Mouse (Mus musculus) forebrain, embryonic 16.5 days (tissue): ENCODE measurements around the gene Kcnj15. TPM values are rescaled to one million over a fixed set of nuclear protein-coding genes. Genes with fewer than 3 reads are reported as not detected.

Experiments
- ATAC-seq: fragments of 200-750 bp; cut with Nextera tagmentation; 2 replicates; pipeline ENCODE4 v1.8.0; 2017; ENCODE audit warnings: mild to moderate bottlenecking, moderate library complexity
- H3K27ac ChIP-seq: fragments of 300-500 bp; sonication (generic); 2 replicates; pipeline ENCODE4 v1.5.1; 2014; ENCODE audit warnings: low read length, control low read depth
- H3K27me3 ChIP-seq: fragments of 300-500 bp; sonication (generic); replicated peaks from 2 replicates; pipeline ENCODE4 v1.6.1; 2014; ENCODE audit warnings: low read length; ENCODE audit not compliant: control insufficient read depth, insufficient read depth
- H3K36me3 ChIP-seq: fragments of 300-500 bp; sonication (generic); 2 replicates; pipeline ENCODE4 v1.6.1; 2014; ENCODE audit not compliant: control insufficient read depth, insufficient read depth
- H3K4me1 ChIP-seq: fragments of 300-500 bp; sonication (generic); replicated peaks from 2 replicates; pipeline ENCODE4 v1.6.1; 2014; ENCODE audit warnings: low read length; ENCODE audit not compliant: control insufficient read depth, insufficient read depth
- H3K4me2 ChIP-seq: fragments of 300-500 bp; sonication (generic); 2 replicates; pipeline ENCODE4 v1.6.1; 2014; ENCODE audit warnings: mild to moderate bottlenecking, low read length, control low read depth
- H3K4me3 ChIP-seq: fragments of 300-500 bp; sonication (generic); replicated peaks from 2 replicates; pipeline ENCODE4 v1.5.1; 2014; ENCODE audit warnings: mild to moderate bottlenecking, low read length, control low read depth
- H3K9ac ChIP-seq: fragments of 300-500 bp; sonication (generic); replicated peaks from 2 replicates; pipeline ENCODE4 v1.6.1; 2014; ENCODE audit warnings: low read depth, low read length, control low read depth
- H3K9me3 ChIP-seq: fragments of 300-500 bp; sonication (generic); 2 replicates; pipeline ENCODE4 v1.6.1; 2016; ENCODE audit warnings: low read length; ENCODE audit not compliant: control insufficient read depth
- WGBS: fragments of 180-500 bp; shearing (Covaris S2); extraction: QIAGEN DNeasy Blood & Tissue Kit; methylation state at CpG from one replicate; pipeline ENCODE4 v1.1.7; 2014; 5-methylcytosine and 5-hydroxymethylcytosine counted together
- polyA plus RNA-seq: library from polyadenylated mRNA; unstranded; fragments of >200 nt; fragmentation: Nextera tagmentation; extraction: Ambion mirVana; gene quantifications from 2 replicates; pipeline ENCODE4 v1.2.1, GENCODE M21; 2015

Kcnj15 gene
- polyA plus RNA-seq, 1 experiment from 2014 or later = not detected

DNA sequence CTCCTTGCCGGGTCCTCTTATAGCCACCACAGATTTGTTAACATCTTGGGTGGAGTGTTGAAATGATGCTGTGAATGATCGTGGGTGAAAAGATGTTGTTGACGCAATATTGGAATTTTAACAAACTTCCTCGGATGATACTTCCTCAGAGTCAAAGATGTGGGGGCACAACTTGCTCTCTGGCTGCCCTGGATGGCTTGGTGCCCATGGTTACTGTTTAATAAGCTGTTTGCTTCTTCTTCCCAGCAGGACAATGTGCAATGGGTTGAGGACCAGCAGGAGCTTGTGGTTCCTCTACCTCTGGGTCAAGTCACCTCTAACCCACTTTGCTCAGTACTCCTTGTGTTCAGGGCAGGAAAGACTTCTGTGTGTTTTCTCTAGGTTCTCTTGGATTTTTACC is 15.2 kb upstream of the Kcnj15 start:
- WGBS = 82% methylated on average over 4 of the region's 4 CpGs
- Histone ChIP-seq H3K9ac (no peak overlapping the region), H3K36me3 (no peaks in the 10 kb centered on the region), H3K4me1 (peaks cover 4% of the 10 kb centered on the region), H3K4me3 (no peak overlapping the region), H3K27me3 (no peaks in the 10 kb centered on the region), H3K27ac (no peak overlapping the region), H3K4me2 (no peak overlapping the region), H3K9me3 (no peaks in the 10 kb centered on the region)
- no peak for ATAC-seq

DNA sequence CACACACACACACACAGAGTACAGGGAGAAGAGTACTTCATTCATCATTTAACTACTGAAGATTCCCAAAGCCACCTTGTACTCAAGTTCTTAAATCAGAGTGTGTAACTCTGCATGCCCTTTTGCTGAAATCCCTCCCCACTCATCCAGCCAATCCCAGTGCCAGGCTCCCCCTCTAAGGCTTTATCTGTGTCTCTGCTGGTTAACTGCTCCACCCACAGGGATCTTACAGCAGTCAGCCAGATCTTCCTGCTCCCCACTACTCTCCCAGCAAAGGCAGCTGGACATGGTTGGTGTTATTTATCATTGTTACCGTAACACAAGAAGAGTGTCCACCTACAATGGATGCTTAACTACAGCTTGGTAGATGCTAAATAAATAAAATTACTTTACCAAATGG is 14.0 kb upstream of the Kcnj15 start:
- ATAC-seq = no peak
- no peaks in the 10 kb centered on the region for H3K36me3 ChIP-seq
- H3K9ac ChIP-seq = no peak overlapping the region
- H3K27ac ChIP-seq = no peak overlapping the region
- H3K9me3 ChIP-seq = no peaks in the 10 kb centered on the region
- peaks cover 4% of the 10 kb centered on the region for H3K4me1 ChIP-seq
- H3K4me2 ChIP-seq = no peak overlapping the region
- no peak overlapping the region for H3K4me3 ChIP-seq
- 94% methylated on average over 1 of the region's 1 CpGs for WGBS
- no peaks in the 10 kb centered on the region for H3K27me3 ChIP-seq

DNA sequence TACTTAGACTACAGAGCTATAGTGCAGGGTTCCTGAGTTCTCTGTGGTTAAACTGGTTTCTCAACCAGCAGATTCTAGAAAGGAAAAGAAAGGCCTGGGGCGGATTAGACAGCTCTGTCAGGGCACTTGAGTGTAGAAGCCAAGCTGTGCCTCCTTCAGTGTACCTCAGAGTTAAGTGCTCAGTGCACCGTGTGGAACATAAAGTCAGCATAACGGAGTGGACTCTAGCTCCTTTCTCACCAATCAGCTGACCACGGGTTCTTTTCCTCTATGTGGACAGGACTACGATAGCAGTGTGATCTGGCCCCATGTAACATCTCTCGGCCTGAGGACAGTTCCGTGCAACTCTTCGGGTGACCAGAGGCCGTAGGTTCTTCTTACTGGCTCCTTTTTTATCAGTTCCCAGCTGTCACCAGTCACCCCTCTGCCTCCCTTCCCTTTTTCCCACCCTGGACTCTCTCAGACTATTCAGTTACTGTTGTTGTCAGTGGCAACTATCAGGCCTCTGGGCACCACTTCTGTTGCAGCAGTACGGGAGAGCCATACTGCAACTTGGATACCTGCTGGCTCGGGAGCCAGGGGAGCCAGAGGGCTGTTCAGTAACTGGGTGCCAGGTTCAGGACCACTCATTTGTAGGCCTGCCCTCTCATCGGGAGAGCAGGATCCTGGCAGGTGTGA is 12.6 kb upstream of the Kcnj15 start:
- H3K36me3 ChIP-seq = no peaks in the 10 kb centered on the region
- 89% methylated on average over 12 of the region's 12 CpGs for WGBS
- no peak overlapping the region for H3K9ac ChIP-seq
- no peak overlapping the region for H3K4me2 ChIP-seq
- no peak overlapping the region for H3K4me3 ChIP-seq
- H3K27ac ChIP-seq = no peak overlapping the region
- H3K9me3 ChIP-seq = no peaks in the 10 kb centered on the region
- ATAC-seq = no peak
- H3K4me1 ChIP-seq = peaks cover 4% of the 10 kb centered on the region
- H3K27me3 ChIP-seq = no peaks in the 10 kb centered on the region

DNA sequence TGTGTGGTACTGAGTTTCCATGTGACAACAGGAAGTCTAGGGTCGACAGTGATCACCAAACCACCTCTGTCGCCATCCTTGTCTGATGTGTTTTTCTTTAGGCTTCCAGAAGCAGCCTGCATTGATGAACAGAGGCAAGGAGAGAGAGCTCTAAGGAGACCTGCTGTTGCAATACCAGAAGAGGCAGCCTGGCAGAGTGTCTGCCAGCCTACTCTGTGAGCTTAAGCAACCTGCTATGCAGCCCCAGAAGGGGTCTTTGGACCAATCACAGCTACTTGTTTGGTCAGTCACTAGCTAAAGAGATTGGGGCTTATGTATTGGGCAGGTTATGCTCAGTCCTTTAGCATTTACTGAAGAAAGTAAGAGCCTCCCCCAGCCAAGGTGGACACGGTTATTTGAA is 11.9 kb upstream of the Kcnj15 start:
- Histone ChIP-seq H3K36me3 (no peaks in the 10 kb centered on the region), H3K9me3 (no peaks in the 10 kb centered on the region), H3K4me1 (peaks cover 4% of the 10 kb centered on the region), H3K4me2 (no peak overlapping the region), H3K9ac (no peak overlapping the region), H3K4me3 (no peak overlapping the region), H3K27me3 (no peaks in the 10 kb centered on the region), H3K27ac (no peak overlapping the region)
- 79% methylated on average over 3 of the region's 3 CpGs for WGBS
- no peak for ATAC-seq

DNA sequence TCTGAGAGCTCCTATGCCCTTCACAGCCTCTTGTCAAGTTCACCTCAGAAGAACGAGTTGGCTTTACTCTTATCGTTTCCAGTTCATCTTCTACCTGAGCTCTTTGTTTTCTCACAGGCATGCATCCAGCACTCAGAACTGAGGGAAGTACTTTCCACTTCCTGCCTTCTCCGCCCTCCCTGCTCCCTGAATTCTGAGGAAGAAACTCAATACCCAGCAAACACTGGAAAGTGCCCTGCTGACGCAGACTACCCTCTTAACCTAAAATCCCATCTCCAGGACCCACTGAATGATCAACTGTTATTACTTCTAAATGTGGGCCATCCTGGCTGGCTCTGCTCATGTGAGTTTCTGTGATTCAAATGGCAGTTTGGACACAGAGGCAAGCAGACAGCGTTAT is 8.7 kb upstream of the Kcnj15 start:
- Histone ChIP-seq H3K9me3 (no peaks in the 10 kb centered on the region), H3K4me3 (no peak overlapping the region), H3K4me2 (no peak overlapping the region), H3K4me1 (no peaks in the 10 kb centered on the region), H3K27ac (no peak overlapping the region), H3K9ac (no peak overlapping the region), H3K27me3 (no peaks in the 10 kb centered on the region), H3K36me3 (no peaks in the 10 kb centered on the region)
- ATAC-seq = no peak
- WGBS = 86% methylated on average over 5 of the region's 5 CpGs

DNA sequence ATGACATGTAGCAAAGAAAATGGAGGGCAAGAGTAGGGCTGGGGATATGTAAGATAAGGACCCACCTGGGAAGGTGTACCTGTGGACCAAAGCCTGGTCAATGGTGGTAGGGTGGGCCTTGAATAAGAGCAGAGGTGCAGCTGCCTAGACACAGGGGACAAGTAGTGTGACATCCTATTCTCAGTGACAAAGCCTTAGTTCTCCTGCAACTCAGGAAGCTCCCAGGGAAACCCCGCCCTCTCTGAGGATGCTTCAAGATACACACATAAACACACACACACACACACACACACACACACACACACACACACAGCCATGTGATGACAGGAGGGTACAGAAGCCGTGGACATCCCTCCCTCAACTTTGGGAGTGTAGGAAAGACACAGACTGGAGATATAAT is 710 bp upstream of the Kcnj15 start:
- no peaks in the 10 kb centered on the region for H3K9me3 ChIP-seq
- H3K27me3 ChIP-seq = no peaks in the 10 kb centered on the region
- H3K36me3 ChIP-seq = no peaks in the 10 kb centered on the region
- no peak overlapping the region for H3K27ac ChIP-seq
- H3K4me3 ChIP-seq = no peak overlapping the region
- no peak overlapping the region for H3K4me2 ChIP-seq
- 86% methylated on average over 2 of the region's 2 CpGs for WGBS
- ATAC-seq = no peak
- no peak overlapping the region for H3K9ac ChIP-seq
- H3K4me1 ChIP-seq = no peaks in the 10 kb centered on the region

DNA sequence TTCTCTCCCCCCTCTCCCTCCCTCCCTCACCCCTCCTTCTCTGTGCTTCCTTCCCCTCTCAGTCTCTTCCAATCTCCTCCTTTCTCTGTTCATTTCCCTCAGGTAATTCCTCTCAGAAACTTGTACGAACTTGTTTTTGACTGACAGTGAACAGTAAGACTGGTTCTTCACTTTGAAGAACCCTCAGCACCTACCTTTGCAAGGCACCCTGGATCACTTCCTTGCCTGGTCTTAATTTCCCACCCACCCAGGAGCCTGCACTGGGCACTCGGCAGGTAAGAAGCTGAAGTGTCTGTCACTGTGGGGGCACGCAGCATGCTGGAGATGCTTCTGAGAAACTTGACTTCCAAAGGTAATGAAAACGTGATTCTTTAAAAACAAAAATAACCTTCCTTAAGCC is 742 bp downstream of the Kcnj15 start:
- H3K4me3 ChIP-seq = no peak overlapping the region
- 62% methylated on average over 4 of the region's 4 CpGs for WGBS
- H3K9ac ChIP-seq = no peak overlapping the region
- no peaks in the 10 kb centered on the region for H3K36me3 ChIP-seq
- ATAC-seq = no peak
- no peaks in the 10 kb centered on the region for H3K4me1 ChIP-seq
- no peak overlapping the region for H3K4me2 ChIP-seq
- H3K9me3 ChIP-seq = no peaks in the 10 kb centered on the region
- H3K27ac ChIP-seq = no peak overlapping the region
- H3K27me3 ChIP-seq = no peaks in the 10 kb centered on the region

DNA sequence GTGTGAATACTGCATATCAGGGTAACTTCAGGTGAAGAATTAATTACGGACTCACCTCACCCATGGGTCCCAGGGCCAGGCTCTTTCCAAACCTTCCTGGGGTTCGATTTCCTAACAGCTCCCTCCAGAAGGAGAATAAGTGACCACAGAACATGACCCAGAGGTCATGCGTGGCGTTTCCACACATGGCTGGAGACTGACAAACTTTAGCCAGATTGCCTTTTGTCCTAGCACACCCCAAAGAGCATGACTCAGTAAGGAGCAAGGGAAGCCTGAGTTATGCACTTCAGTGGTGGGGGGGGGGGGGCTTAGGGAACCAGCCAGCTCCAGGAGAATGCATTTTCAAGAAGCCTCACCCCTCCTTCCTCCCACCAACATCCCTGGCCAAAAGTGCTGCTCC is 2.1 kb downstream of the Kcnj15 start:
- H3K4me1 ChIP-seq = no peaks in the 10 kb centered on the region
- no peaks in the 10 kb centered on the region for H3K9me3 ChIP-seq
- H3K27ac ChIP-seq = no peak overlapping the region
- no peak overlapping the region for H3K4me2 ChIP-seq
- no peaks in the 10 kb centered on the region for H3K27me3 ChIP-seq
- no peak for ATAC-seq
- H3K4me3 ChIP-seq = no peak overlapping the region
- 74% methylated on average over 4 of the region's 4 CpGs for WGBS
- H3K36me3 ChIP-seq = no peaks in the 10 kb centered on the region
- H3K9ac ChIP-seq = no peak overlapping the region

DNA sequence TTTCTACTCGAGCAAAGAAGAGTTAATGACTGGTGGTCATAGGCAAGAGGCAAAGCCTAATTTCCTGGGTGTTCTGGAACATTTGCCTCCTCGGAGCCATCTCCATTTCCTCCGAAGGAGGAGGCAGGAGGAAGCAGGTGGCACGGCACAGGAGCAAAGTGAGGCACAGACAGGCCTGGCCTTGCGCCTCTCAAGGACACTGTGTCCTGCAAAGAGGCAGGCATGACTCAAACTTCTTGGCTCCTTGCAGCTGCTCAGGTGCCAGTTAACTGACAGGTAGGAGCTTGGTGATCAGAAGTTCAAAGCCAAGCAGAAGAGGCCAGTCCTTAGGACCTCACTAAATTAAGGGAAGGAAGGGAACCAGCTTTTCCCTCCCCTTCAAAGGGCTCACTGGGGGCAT is 3.3 kb downstream of the Kcnj15 start:
- ATAC-seq = no peak
- H3K4me1 ChIP-seq = no peaks in the 10 kb centered on the region
- no peak overlapping the region for H3K9ac ChIP-seq
- H3K9me3 ChIP-seq = no peaks in the 10 kb centered on the region
- no peak overlapping the region for H3K27ac ChIP-seq
- H3K4me3 ChIP-seq = no peak overlapping the region
- 67% methylated on average over 5 of the region's 5 CpGs for WGBS
- no peak overlapping the region for H3K4me2 ChIP-seq
- H3K27me3 ChIP-seq = no peaks in the 10 kb centered on the region
- no peaks in the 10 kb centered on the region for H3K36me3 ChIP-seq

DNA sequence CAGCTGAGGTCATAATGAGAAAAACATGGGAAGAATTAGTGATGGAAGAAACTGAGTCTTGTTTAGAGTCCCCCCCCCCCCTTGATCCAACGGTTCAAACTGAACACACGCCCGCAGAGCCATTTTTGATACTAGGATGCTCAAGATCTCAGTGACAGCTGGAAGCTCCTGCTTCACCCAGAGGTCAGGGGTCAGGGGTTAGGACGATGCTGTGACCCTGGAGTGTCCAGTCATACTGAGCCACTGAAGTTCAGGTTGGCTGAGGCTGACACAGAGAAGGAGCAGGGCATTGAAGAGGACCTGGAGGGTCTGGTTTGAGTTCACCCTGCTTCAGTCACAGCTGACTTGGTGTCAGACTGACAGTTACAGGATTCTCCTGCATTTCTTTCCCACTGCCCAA is 4.4 kb downstream of the Kcnj15 start:
- H3K27ac ChIP-seq = no peak overlapping the region
- no peaks in the 10 kb centered on the region for H3K4me1 ChIP-seq
- H3K36me3 ChIP-seq = no peaks in the 10 kb centered on the region
- WGBS = 79% methylated on average over 4 of the region's 4 CpGs
- no peak overlapping the region for H3K4me3 ChIP-seq
- no peak overlapping the region for H3K4me2 ChIP-seq
- no peak overlapping the region for H3K9ac ChIP-seq
- no peaks in the 10 kb centered on the region for H3K27me3 ChIP-seq
- ATAC-seq = no peak
- H3K9me3 ChIP-seq = no peaks in the 10 kb centered on the region
